Mouse (Mus musculus) liver, adult 2 months (tissue): ENCODE results near the gene Cnot4.

ENCODE experiments used
- CTCF ChIP-seq: fragments of 200-500 bp; IDR thresholded peaks from 2 replicates; pipeline ENCODE4 v1.5.1; 2011; ENCODE audit warnings: low read depth, low read length, control low read depth
- POLR2A ChIP-seq: fragments of 200-500 bp; IDR thresholded peaks from 2 replicates; pipeline ENCODE4 v1.6.1; 2011; ENCODE audit warnings: low read length, control low read depth; ENCODE audit not compliant: insufficient read depth; ENCODE audit errors: extremely low read depth

- TF ChIP-seq POLR2A (no peak), CTCF (no peak)
Observed at GRCm38 (mm10) chr6:35043127-35043526, 90.4 kb downstream of the Cnot4 start.
